Mouse (Mus musculus) cerebellum, adult 9-10 months (tissue): ENCODE data around the gene Lrrc36.

Experiments
- DNase-seq: peaks from one replicate; pipeline ENCODE4 v3.0.0; 2022

Gene Lrrc36

GRCm38 (mm10) chr8:105468002-105468720 is 54.8 kb downstream of the Lrrc36 start:
- peak; percentile 65 for DNase-seq

- peak; percentile 84 for DNase-seq
Measured at GRCm38 (mm10) chr8:105469041-105469695, 55.8 kb downstream of the Lrrc36 start.

- no peak for DNase-seq
Measured at GRCm38 (mm10) chr8:105469816-105470215, 56.4 kb downstream of the Lrrc36 start.

- DNase-seq: no peak
Measured at GRCm38 (mm10) chr8:105470262-105470661, 56.9 kb downstream of the Lrrc36 start.

- DNase-seq: no peak
Measured at GRCm38 (mm10) chr8:105470681-105471313, 57.4 kb downstream of the Lrrc36 start.

- peak; percentile 95 for DNase-seq
Measured at GRCm38 (mm10) chr8:105471314-105472015, 58.1 kb downstream of the Lrrc36 start, which contains the start of gene Tppp3. Tppp3 (minus strand) TSS chr8:105471526.

GRCm38 (mm10) chr8:105472414-105472932 is 59.1 kb downstream of the Lrrc36 start:
- no peak for DNase-seq

- DNase-seq: no peak
Measured at GRCm38 (mm10) chr8:105472983-105473382, 59.6 kb downstream of the Lrrc36 start.

GRCm38 (mm10) chr8:105473816-105474606 is 60.6 kb downstream of the Lrrc36 start:
- no peak for DNase-seq

GRCm38 (mm10) chr8:105474680-105475079 is 61.3 kb downstream of the Lrrc36 start:
- no peak for DNase-seq

GRCm38 (mm10) chr8:105475254-105475653 is 61.9 kb downstream of the Lrrc36 start:
- DNase-seq: no peak

- DNase-seq: no peak
Measured at GRCm38 (mm10) chr8:105475742-105476141, 62.4 kb downstream of the Lrrc36 start.

GRCm38 (mm10) chr8:105476161-105476560 is 62.8 kb downstream of the Lrrc36 start:
- no peak for DNase-seq

GRCm38 (mm10) chr8:105476628-105477413 is 63.5 kb downstream of the Lrrc36 start:
- peak; percentile 85 for DNase-seq

- DNase-seq: no peak
Measured at GRCm38 (mm10) chr8:105477792-105478191, 64.4 kb downstream of the Lrrc36 start.

- no peak for DNase-seq
Measured at GRCm38 (mm10) chr8:105481013-105481412, 67.6 kb downstream of the Lrrc36 start.

- DNase-seq: no peak
Measured at GRCm38 (mm10) chr8:105481453-105481852, 68.1 kb downstream of the Lrrc36 start.

GRCm38 (mm10) chr8:105482123-105482522 is 68.8 kb downstream of the Lrrc36 start:
- no peak for DNase-seq

- no peak for DNase-seq
Measured at GRCm38 (mm10) chr8:105483212-105484029, 70.0 kb downstream of the Lrrc36 start.

- no peak for DNase-seq
Measured at GRCm38 (mm10) chr8:105484030-105484368, 70.6 kb downstream of the Lrrc36 start.
